Mouse (Mus musculus) intestine, postnatal 0 days (tissue): Measurements from ENCODE around the gene Slc24a3. TPM values are rescaled to one million over a fixed set of nuclear protein-coding genes. Genes with fewer than 3 reads are reported as not detected.

Experiments
- ATAC-seq: fragments of 200-750 bp; cut with Nextera tagmentation; 2 replicates; pipeline ENCODE4 v1.8.0; 2017; ENCODE audit warnings: mild to moderate bottlenecking, moderate TSS enrichment, moderate library complexity
- H3K27ac ChIP-seq: fragments of 300-500 bp; sonication (generic); 2 replicates; pipeline ENCODE4 v1.5.1; 2014; ENCODE audit warnings: mild to moderate bottlenecking, low read depth, low read length, moderate library complexity
- H3K27me3 ChIP-seq: fragments of 300-500 bp; sonication (generic); replicated peaks from 2 replicates; pipeline ENCODE4 v1.6.1; 2014; ENCODE audit warnings: low read length, mixed read lengths; ENCODE audit not compliant: control insufficient read depth, insufficient read depth
- H3K36me3 ChIP-seq: fragments of 300-500 bp; sonication (generic); 2 replicates; pipeline ENCODE4 v1.6.1; 2014; ENCODE audit warnings: mild to moderate bottlenecking, moderate library complexity; ENCODE audit not compliant: control insufficient read depth, insufficient read depth
- H3K4me1 ChIP-seq: fragments of 300-500 bp; sonication (generic); replicated peaks from 2 replicates; pipeline ENCODE4 v1.6.1; 2014; ENCODE audit warnings: antibody characterized with exemption, low read length, mixed read lengths; ENCODE audit not compliant: control insufficient read depth, insufficient read depth
- H3K4me2 ChIP-seq: fragments of 300-500 bp; sonication (generic); replicated peaks from 2 replicates; pipeline ENCODE4 v1.6.1; 2014; ENCODE audit warnings: low read depth, mild to moderate bottlenecking, moderate library complexity
- H3K4me3 ChIP-seq: fragments of 300-500 bp; sonication (generic); 2 replicates; pipeline ENCODE4 v1.5.1; 2014; ENCODE audit warnings: low read depth, low read length
- H3K9ac ChIP-seq: fragments of 300-500 bp; sonication (generic); 2 replicates; pipeline ENCODE4 v1.6.1; 2014; ENCODE audit warnings: mild to moderate bottlenecking, low read depth, low read length
- H3K9me3 ChIP-seq: fragments of 300-500 bp; sonication (generic); 2 replicates; pipeline ENCODE4 v1.6.1; 2016; ENCODE audit warnings: mixed run types; ENCODE audit not compliant: control insufficient read depth
- CTCF ChIP-seq: sonication (generic); IDR thresholded peaks from 2 replicates; pipeline ENCODE4 v1.5.1; 2016; ENCODE audit warnings: low read depth, mild to moderate bottlenecking, control low read depth, antibody characterized with exemption, moderate library complexity
- WGBS: fragments of 180-500 bp; shearing (Covaris S2); extraction: QIAGEN DNeasy Blood & Tissue Kit; methylation state at CpG from one replicate; pipeline ENCODE4 v1.1.7; 2014; 5-methylcytosine and 5-hydroxymethylcytosine counted together
- polyA plus RNA-seq: library from polyadenylated mRNA; unstranded; fragments of >200 nt; fragmentation: Nextera tagmentation; extraction: Ambion mirVana; gene quantifications from 2 replicates; pipeline ENCODE4 v1.2.1, GENCODE M21; 2015

The Slc24a3 gene
- polyA plus RNA-seq, 1 experiment from 2014 or later = 6.5 TPM

DNA sequence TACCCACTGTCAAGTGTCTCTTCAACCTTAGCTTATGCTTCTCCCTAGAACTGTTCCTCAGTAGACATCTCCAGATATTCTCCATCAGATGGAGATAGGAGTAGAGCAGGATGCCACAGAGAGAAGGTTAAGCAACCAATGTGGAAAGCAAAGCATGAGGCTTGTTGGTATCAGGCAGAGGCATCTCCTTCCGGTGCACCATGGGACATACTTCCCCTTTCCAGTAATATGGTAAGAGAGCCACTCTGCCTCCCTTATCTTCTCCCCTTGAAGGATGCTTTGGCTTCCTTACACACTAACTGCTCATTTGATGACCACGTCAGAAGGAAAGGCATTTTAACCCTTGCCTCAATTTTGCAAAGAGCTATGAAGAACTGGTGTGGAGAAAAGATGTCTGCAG, 21.3 kb downstream of the Slc24a3 start:
- Histone ChIP-seq H3K4me1 (no peaks in the 10 kb centered on the region), H3K27me3 (no peaks in the 10 kb centered on the region), H3K4me3 (no peak overlapping the region), H3K9me3 (no peaks in the 10 kb centered on the region), H3K4me2 (no peak overlapping the region), H3K27ac (no peak overlapping the region), H3K36me3 (no peaks in the 10 kb centered on the region), H3K9ac (no peak overlapping the region)
- no peak for TF ChIP-seq CTCF
- 70% methylated on average over 2 of the region's 2 CpGs for WGBS
- no peak for ATAC-seq

DNA sequence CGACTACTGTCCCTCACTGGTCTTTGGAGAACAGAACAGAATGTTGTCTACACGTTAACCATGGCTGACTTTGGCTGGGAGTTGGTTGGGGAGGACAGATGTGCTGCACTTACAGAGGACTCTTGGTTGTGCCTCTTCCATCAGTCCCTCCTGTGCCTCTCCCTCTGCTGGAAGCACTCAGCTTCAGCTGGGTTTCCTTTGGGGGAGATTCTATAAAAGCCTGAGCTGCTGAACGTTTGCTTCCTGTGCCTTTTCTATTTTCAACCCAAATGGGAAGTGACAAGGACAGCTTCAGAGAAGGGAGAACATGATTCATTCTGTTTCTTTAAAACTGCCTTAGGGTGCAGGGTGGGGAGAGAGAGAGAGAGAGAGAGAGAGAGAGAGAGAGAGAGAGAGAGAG, 28.5 kb downstream of the Slc24a3 start:
- no peak for ATAC-seq
- H3K4me3 ChIP-seq = no peak overlapping the region
- no peak for TF ChIP-seq CTCF
- WGBS = 70% methylated on average over 3 of the region's 3 CpGs
- no peak overlapping the region for H3K4me2 ChIP-seq
- no peaks in the 10 kb centered on the region for H3K27me3 ChIP-seq
- H3K27ac ChIP-seq = no peak overlapping the region
- no peaks in the 10 kb centered on the region for H3K36me3 ChIP-seq
- H3K4me1 ChIP-seq = no peaks in the 10 kb centered on the region
- no peak overlapping the region for H3K9ac ChIP-seq
- no peaks in the 10 kb centered on the region for H3K9me3 ChIP-seq

GRCm38 (mm10) chr2:145196501-145197042, 29.0 kb downstream of the Slc24a3 start:
- WGBS = 89% methylated on average over 7 of the region's 7 CpGs
- Histone ChIP-seq H3K9ac (no peak overlapping the region), H3K4me1 (no peaks in the 10 kb centered on the region), H3K9me3 (no peaks in the 10 kb centered on the region), H3K27me3 (no peaks in the 10 kb centered on the region), H3K27ac (no peak overlapping the region), H3K4me3 (no peak overlapping the region), H3K36me3 (no peaks in the 10 kb centered on the region), H3K4me2 (no peak overlapping the region)
- TF ChIP-seq CTCF = no peak
- no peak for ATAC-seq

GRCm38 (mm10) chr2:145197076-145197475, 29.5 kb downstream of the Slc24a3 start:
- no peaks in the 10 kb centered on the region for H3K9me3 ChIP-seq
- H3K9ac ChIP-seq = no peak overlapping the region
- no peaks in the 10 kb centered on the region for H3K36me3 ChIP-seq
- no peak overlapping the region for H3K4me3 ChIP-seq
- 79% methylated on average over 4 of the region's 4 CpGs for WGBS
- no peak overlapping the region for H3K4me2 ChIP-seq
- H3K27ac ChIP-seq = no peak overlapping the region
- ATAC-seq = no peak
- TF ChIP-seq CTCF = no peak
- no peaks in the 10 kb centered on the region for H3K4me1 ChIP-seq
- H3K27me3 ChIP-seq = no peaks in the 10 kb centered on the region

GRCm38 (mm10) chr2:145213587-145213986, 46.0 kb downstream of the Slc24a3 start:
- Histone ChIP-seq H3K4me1 (no peaks in the 10 kb centered on the region), H3K27ac (no peak overlapping the region), H3K4me3 (no peak overlapping the region), H3K36me3 (no peaks in the 10 kb centered on the region), H3K4me2 (no peak overlapping the region), H3K27me3 (no peaks in the 10 kb centered on the region), H3K9me3 (no peaks in the 10 kb centered on the region), H3K9ac (no peak overlapping the region)
- no peak for ATAC-seq
- TF ChIP-seq CTCF = no peak
- WGBS = 93% methylated on average over 11 of the region's 11 CpGs

DNA sequence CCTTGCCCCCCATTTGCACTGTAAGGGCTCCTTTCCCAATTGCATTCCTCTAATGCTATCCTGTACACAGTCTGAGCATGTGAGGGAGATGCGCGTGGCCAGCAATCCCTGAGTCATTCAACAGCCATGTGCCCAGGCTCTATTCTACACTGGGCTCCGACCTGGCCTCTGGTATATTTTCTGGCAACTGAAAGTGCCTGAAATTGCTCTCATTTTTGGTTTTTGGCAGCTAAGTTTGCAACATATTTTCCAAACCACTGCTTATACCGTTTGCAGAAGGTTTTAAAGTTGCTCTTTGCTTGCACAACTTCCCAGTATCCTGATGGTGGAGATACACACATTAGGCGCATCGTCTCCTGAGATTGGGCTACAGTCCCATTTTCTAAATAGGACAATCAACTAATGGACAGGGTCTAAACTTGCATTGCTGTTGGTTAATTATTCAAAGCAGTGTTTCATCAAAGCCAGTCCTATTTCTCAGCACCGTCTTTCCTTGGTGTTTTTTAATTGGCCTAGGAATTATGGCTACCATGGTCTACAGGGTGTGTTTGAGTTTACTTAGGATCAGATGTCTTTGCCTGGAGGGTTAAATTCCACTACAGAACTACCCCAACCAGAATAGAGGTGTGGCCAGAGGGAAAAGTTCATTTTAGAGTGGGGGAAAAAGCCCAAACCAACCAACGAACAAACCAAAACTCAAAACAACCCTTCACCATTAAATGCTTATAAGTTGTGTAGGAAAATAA, 46.7 kb downstream of the Slc24a3 start:
- peak; percentile 45; the same call in 1 of the 2 replicates for ATAC-seq
- Histone ChIP-seq H3K36me3 (no peaks in the 10 kb centered on the region), H3K4me1 (no peaks in the 10 kb centered on the region), H3K9ac (no peak overlapping the region), H3K27me3 (no peaks in the 10 kb centered on the region), H3K4me2 (no peak overlapping the region), H3K27ac (no peak overlapping the region), H3K9me3 (no peaks in the 10 kb centered on the region), H3K4me3 (no peak overlapping the region)
- 61% methylated on average over 8 of the region's 8 CpGs for WGBS
- TF ChIP-seq CTCF = no peak
